Mouse (Mus musculus) ES-E14 (cell line): ENCODE measurements around the gene Vcp.

Experiments
- MAFK ChIP-seq: IDR thresholded peaks from 2 replicates; pipeline ENCODE4 v1.6.1; 2014; ENCODE audit warnings: mild to moderate bottlenecking, low read depth, low read length, inconsistent platforms; ENCODE audit not compliant: insufficient read depth
- ZNF384 ChIP-seq: IDR thresholded peaks from 2 replicates; pipeline ENCODE4 v1.6.1; 2012; ENCODE audit warnings: low read depth, low read length, inconsistent platforms

GRCm38 (mm10) chr4:42952563-42952962, 47.7 kb downstream of the Vcp start:
- TF ChIP-seq MAFK (no peak), ZNF384 (no peak)
